Mouse (Mus musculus): ENCODE measurements at regions not wholly inside any gene's neighbourhood (a gene's known extent, or its start where the extent isn't known, plus 50 kb on each side); places are given as distances from the start of the nearest gene placed in this dataset.

DNA sequence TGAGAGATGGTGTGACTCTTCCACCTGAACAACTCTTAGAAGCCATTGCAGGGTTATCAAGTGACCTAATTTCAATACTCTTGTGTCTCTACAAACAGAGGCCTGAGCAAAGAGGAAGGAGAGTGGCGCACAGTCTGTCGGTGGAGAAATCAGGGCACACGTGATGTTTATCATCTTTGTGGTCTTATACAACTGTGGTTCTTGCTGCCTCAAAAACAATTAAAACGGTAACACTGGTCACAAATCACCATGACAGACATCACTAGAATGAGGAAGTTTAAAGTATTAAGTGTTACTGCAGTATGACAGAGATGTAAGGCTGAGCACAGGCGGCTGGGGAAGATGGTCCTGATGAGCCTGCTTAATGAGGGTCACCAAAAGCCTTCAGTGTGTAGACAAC, 73.6 kb downstream of the Sdc1 start:
- DNase-seq (ENCODE audit: low read depth in 1 of 2, low spot score in 2 of 2) = no peak

DNA sequence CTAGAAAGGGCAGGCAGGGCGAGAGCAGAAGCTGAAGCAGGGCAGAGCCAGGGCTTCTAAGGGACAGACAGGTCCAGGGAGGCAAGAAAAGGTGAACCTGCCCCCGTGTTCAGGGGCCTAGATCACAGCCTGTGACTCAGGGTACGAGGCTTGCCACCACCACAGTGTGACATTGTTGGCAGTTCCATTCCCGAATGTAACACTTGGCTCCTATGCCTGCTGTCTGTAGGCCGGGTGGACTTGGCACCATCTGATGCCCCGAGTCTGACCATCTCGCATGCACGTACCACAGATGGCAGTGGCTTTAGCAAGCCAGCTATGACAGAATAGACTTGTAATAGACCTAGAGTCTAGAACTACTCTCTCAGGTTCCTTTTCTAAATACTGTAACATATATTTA, 74.3 kb downstream of the Sdc1 start:
- DNase-seq (ENCODE audit: low read depth in 1 of 2, low spot score in 2 of 2) = no peak

DNA sequence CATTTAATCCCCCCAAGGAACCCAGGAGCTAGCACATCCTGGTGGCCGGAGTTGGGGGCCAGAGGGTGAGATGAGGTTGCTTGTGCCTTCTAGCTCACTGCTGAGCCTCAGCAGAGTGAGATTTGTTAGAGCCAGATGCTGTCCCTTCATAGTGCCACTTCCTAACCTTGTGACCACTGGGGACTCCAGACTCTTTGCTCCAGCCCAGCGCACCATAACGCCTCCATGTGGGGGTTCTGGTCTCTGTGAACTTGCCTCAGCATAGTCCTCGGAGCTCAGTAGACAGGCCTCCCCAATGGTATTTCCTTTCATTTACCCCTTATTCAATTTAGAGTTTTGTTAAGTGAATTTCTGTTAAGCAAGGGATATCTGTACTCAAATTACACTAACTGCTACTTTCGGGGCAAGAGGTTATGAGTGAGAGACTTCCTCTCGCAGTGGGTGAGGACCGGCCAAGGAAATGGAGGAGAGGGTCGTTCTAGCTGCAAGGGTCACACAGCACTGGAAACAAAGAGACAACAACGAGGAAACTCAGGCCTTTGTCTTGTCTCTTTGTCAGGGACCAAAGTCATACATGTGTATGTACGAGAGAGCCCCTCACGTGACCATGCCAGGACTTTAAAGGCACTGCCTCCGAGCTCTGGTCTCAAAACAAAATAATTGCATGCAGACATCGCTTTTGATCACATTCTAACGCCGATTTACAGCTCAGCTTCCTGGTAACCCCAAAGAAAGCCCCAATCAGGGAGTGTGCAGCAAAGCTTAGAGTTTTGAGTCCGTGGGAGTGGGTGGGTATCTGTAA, 74.8 kb upstream of the Laptm4a start:
- no peak for DNase-seq (ENCODE audit: low read depth in 1 of 2, low spot score in 2 of 2)

DNA sequence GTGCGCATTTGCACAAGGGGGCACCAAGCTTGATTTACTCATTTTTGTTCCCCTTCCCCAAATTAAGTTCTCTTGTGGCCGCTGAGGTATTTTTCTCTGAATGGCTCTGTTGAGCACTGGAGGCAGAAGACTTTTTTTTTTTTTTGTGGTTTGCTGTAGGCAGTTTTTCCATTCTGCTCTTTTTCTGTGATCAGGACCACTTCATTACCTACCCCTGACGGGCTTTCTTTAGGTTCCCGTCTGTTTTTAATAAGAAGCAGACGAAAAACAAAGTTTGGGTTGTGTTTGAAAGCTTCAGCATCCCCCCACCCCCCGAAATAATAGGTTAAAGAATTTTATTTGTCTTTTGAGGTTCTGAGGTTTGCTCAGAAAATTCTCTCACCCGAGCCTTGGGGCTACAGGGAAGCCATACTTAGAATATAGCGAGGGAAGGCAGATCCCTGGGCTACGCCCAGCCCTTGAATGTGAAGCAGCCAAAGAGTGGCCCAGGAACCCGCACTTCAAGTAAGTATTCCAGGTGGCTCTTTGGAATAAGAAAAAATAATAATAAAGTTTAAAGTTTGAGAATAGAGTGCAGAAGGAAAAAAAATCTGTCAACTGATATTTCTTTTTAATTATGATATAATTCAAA, 74.1 kb upstream of the Laptm4a start:
- no peak for DNase-seq (ENCODE audit: low read depth in 1 of 2, low spot score in 2 of 2)

DNA sequence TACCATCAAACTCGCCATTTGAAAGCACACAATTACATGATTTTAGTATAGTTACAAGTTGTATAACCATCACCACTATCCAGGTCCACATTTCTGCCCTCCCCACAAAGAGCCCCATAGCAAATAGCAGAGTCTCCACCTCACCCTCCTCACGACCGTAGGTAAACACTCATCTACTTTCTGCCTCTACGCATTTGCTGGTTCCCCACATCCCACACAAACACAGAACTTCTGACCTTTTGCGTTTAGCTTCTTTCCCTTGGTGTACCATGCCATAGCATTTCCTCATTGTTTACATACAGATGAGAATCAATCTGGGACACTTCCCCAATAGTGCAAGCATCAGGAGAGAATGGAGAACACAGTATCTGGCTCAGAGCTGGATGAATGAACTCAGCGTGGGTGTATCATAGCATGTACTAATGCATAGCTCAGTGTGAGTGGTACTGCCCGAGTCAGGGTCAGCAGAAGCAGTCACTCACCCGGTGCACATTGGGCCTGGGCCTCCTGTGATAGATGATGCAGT, 73.5 kb upstream of the Laptm4a start:
- DNase-seq (ENCODE audit: low read depth in 1 of 2, low spot score in 2 of 2) = no peak

DNA sequence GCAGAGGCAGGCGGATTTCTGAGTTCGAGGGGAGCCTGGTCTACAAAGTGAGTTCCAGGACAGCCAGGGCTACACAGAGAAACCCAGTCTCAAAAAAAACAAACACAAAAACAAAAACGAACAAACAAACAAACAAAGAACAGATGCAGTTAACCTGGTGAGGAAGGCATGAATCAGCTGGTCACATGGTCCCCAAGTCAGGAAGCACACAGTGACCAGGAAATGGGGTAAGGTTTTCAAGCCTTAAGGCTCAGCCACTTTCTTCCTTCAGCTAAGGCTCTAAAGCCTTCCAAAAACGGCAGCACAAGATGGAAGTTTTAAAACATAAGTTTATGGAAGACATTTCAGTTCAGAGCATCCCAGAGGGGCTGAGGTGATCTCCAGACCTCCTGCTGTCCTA, 67.6 kb upstream of the Laptm4a start:
- no peak for DNase-seq (ENCODE audit: low read depth in 1 of 2, low spot score in 2 of 2)

DNA sequence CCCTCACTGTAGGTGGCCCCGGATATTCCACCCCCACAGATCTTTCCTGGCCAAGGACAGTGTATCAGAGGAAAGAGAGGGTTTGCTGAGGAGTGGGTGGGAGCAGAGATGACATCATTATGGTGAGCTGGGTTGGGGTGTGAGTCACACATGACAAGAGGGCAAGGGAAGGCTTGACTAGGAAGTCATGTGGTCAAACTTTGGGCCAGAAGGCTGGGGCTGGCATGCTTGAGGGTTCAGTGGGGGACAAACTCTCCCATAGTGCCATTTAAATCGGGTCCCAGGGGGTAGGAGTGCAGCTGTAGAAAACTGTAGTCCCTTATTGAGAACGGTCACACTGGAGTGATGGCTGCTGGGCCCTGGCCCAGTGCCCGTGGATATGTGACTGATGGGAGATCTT, 67.1 kb upstream of the Laptm4a start:
- DNase-seq (ENCODE audit: low read depth in 1 of 2, low spot score in 2 of 2) = no peak

DNA sequence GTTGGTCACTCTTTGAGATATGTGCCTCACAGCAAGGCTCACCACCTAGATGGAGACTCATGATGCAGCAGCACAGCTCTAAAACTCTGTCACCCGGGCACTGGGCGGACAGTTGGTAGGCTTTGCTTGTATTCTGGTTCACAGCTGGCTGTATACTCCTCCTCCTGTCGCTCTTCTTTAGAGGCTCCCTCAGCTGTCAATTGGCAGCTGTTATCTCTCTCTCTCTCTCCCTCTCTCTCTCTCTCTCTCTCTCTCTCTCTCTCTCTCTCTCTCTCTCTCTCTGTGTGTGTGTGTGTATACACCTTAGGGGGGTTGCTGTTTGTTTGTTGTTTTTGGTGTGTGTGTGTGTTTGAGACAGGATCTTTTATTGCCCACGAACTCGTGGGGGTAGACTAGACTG, 66.3 kb upstream of the Laptm4a start:
- no peak for DNase-seq (ENCODE audit: low read depth in 1 of 2, low spot score in 2 of 2)

DNA sequence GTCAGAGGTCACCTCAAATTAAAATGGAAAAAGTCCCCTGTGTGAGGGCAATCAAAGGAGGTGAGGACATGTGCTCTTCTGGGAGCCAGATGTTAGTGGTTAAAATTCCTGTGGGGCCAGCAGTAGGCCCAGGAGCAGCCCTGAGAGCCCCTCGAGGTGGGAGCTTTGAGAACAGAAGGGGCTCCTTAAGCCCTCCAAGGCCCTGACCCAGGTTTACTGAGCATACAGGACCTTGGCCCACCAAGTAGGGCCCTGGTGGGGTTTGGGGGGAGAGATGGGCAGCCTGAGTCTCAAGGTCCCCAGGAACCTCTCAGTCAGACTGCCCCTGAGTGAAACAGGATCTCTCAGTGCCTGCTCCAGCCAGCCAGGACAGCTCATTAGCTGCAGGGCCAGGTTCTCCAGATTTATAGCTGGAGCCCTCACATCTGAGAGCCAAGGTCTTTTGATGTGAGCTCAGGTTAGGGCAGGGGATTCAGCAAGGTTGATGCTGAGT, 65.4 kb upstream of the Laptm4a start:
- DNase-seq (ENCODE audit: low read depth in 1 of 2, low spot score in 2 of 2) = no peak

DNA sequence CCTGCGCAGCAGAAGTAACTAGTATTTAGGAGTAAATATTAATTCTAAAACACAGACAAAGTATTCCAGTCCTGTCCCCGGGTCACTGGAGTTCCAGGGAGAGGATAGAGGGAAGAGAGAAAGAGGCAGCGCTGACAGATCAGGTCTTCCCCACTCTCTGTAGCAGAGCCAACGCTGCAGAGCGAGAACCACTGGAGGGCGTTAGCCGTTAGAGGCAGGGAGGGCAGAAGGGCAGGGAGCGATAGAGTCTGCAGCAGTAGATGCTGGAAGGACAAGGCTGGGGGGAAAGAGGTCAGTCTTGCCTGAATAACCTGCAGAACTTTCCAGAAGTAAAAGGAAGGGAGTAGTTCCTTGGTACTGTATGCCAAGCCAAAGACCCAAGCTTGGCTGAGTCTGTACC, 64.2 kb upstream of the Laptm4a start:
- no peak for DNase-seq (ENCODE audit: low read depth in 1 of 2, low spot score in 2 of 2)

DNA sequence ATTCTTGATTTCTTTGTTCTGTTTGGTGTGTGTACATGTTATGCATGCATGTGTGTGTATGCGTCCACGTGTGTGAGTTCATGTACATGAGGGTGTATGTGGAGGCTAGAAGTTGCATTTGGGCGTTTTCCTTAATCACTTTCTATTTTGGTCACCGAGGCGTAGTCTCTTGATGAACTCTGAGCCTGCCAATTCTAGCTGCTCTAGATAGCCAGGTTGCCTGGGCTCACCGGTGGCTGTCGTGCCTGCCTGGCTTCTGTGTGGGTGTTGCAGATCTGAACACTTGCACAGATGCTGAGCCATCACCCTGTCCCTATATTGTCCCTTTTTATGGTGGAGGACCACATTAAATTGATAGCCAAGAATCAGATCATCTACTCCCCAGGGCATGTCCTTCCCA, 62.7 kb upstream of the Laptm4a start:
- no peak for DNase-seq (ENCODE audit: low read depth in 1 of 2, low spot score in 2 of 2)

DNA sequence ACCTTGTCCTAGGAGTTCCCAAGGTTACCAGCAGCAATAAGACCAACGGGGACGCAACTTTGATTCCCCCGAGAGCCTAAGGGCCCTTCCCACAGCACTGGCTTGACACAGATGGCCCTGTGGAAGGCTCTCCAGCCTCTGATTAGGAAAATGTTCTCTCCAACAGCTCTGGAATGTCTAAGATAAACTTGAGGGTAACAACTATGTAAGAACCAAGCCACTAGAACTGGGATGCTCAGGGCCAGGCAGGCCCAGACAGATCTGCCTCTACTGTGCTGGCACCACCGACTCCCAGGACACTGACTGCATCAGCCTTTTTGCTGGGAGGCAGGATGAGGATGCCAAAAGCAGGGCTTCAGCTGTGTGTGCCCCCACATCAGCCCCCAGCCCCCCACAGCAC, 61.9 kb upstream of the Laptm4a start:
- DNase-seq (ENCODE audit: low read depth in 1 of 2, low spot score in 2 of 2) = no peak

DNA sequence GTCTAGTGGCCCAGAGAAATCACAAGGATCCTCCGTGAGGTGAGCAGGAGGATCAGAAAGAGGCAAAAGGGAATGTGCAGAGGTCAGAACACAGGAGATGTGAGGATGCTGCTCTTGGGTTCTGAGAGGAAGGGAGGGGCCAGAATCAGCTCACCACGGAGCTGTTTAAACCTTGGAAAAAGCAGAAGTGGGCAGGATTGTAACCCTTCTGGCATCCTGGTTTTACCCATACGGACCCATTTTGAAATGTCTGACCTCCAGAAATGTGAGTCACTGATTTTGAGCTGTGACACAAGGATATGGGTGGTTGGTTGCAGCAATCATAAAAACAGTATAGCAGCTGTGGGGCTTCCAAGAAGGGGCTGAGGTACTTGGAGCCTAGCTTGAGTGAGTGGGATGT, 56.6 kb upstream of the Laptm4a start:
- peak; percentile 69 to 78 for DNase-seq (ENCODE audit: low read depth in 1 of 2, low spot score in 2 of 2)

DNA sequence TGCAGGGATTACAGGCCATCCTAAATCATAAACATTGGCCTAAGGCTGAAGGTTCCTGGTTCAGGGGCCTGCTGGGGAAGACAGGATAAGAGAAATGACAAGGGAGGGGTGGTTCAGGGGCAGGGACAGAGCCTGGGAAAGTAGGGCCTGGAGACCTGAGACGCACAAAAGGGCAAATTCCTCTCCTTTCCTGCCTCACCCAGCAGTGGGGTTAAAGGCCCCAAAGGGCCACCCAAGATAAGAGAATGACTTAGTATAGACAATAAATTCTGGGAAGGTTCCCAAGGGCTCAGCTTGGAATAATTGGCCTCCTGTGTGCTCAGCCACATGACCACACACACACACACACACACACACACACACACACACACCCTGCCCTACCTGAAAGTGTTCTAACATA, 56.2 kb upstream of the Laptm4a start:
- DNase-seq (ENCODE audit: low read depth in 1 of 2, low spot score in 2 of 2) = no peak

DNA sequence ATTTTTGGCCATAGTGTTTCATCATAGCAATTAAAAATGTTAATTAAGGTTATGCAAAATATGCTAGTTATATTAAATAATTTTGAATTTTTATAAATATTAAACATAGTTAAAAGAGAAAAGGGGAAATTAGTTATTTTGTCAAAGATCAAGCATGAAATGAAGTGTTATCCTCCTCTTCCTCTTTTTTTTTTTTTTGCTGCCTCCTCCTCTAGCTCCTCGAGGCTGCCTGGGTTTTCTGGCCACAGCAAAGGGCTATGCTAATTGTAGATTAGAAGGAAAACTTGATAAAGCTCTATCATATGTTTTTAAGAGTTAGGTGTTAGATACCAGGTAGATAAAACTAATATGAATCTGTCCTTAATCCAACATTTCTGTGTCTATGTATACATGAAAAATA, 54.4 kb upstream of the Laptm4a start:
- DNase-seq (ENCODE audit: low read depth in 1 of 2, low spot score in 2 of 2) = no peak

DNA sequence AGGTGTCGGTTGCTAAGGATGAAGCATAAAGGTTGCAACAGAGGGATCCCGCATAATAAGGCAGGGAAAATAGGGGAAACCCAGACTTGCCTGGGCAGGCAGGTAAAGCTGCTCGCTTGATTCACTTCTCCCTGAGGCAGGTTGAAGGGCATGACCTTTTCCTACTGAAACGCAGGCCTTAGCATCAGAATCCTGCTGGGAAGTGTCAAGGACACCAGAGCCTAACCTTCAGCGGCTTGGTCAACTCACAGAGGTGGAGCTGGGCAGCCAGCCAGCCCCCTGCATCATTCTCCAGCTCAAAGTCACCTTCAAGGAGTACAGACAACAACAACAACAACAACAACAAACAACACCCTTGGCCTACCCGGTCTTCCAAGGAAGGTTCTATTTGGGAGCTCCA, 52.8 kb upstream of the Laptm4a start:
- DNase-seq (ENCODE audit: low read depth in 1 of 2, low spot score in 2 of 2) = no peak

DNA sequence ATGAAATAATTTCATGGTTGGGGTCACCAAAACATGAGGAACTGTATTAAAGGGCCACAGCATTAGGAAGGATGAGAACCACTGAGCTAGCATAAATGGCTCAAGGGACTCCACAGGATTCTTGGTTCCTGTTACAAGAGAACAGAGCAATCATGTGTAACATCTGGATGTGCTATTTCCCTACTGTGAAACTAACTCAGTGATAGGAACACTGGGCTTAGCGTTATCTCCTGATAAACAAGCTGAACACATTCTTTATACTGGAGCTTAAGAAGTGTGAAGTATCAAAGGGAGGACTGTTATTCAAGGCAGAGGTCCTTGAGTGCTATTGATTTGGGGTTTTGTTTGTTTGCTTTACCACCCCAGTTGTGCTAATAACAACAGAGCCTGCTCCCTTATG, 52.3 kb upstream of the Laptm4a start:
- no peak for DNase-seq (ENCODE audit: low read depth in 1 of 2, low spot score in 2 of 2)

Data from monocyte, adult 2 months (primary cell).